1 mouse cellular context compared by ENCODE assay signal in the genomic region with DNA sequence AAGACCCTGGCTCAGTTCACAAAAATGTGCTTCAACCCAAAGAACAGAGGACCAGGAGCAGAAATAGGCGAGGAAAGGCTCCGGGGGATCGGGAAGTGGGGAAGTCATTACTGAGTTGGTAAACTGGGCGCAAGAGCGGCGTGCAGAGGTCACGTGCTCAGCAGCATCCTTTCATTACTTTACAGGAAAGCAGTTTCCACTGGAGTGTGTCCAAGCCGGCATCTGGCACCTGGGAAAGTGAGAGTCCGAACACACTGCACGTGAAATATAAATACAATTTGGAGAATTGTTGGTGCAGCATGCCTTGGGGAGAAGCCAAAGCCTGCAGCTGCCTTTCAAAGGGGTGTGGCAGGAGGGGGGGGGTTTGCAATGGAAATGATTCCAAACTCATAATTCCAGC.
TF ChIP-seq lines count a peak whose summit lies in the region.

No protein-coding gene starts in this region.

TF ChIP-seq in myocyte, 11 proteins besides CTCF, POLR2A, EP300 and RAD21 (continued from another document):
- TF ChIP-seq POLR2AphosphoS2 (IDR thresholded peaks at IDR 0.05; ENCODE audit: insufficient read length, low read depth) (no peak), MYOD1 (IDR thresholded peaks at IDR 0.05; ENCODE audit: control insufficient read depth in 1 of 3, insufficient read length in 2 of 3, low read depth in 2 of 3) (peak in 2 of 3 experiments; percentile 22 to 23), TCF12 (IDR thresholded peaks at IDR 0.05; ENCODE audit: insufficient read depth, poor library complexity, severe bottlenecking) (no peak)
